Mouse (Mus musculus) thymus, postnatal 36 days (tissue): ENCODE measurements around the gene Mcoln2.

Experiments
- DNase-seq, 2 experiments: peaks; one replicate each; pipeline ENCODE4 v3.0.0; 2022; ENCODE audit warnings: mixed read lengths in 2 of 2

The Mcoln2 gene

GRCm38 (mm10) chr3:146232708-146233107 is 83.1 kb downstream of the Mcoln2 start:
- DNase-seq, result no peak

DNA sequence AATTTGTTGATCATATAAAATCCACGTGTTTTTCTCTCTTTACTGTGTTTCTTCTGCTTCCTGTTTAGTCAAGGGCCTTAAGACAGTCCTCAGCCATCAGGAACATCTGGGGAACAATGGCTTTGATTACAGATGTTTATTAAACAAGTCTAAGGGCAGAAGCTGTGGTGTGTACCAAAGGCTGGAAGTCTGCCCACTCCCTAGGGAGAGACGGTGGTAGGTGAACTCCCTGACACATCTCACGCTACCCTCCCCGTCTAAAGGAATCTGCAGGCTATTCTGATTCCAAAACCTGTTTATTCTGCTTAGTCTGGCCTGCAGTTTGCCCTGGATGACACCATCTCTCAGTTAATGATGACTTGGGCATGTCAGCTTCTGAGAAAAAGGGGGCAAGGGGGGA is 84.1 kb downstream of the Mcoln2 start:
- DNase-seq, result no peak

DNA sequence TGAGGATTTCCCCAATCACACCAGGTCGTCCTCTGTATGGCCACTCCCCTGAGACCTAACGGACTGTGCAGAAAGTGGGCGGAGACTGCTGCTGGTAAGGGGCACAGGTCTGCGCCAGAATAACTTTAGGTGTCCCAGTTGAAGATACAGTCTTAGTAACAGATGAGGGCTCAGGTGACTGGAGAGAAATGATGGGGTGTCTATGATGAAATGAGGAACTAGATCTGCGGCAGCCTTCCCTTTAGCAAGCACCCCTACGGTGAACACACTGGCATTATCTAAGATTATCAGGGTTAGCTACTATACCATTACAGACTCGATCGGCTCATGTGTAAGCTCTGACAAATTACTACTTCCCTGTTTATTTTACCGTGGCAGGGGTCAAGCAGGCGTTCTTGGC is 84.9 kb downstream of the Mcoln2 start:
- DNase-seq, result no peak

- no peak for DNase-seq
Measured at GRCm38 (mm10) chr3:146236280-146236679, 86.6 kb downstream of the Mcoln2 start.

GRCm38 (mm10) chr3:146237676-146238075 is 88.0 kb downstream of the Mcoln2 start:
- no peak for DNase-seq

- no peak for DNase-seq
Measured at GRCm38 (mm10) chr3:146244630-146245029, 95.0 kb downstream of the Mcoln2 start.
